Mouse (Mus musculus) CD4-positive, CD25-positive, alpha-beta regulatory T cell, adult 2 months (primary cell): ENCODE data around the gene Fry.
A peak's percentile ranks its signal among the peaks of the same experiment; 100 is the strongest.

Experiments used
- DNase-seq: peaks from one replicate; pipeline ENCODE4 v3.0.0-alpha.2; 2012; ENCODE audit warnings: low read depth, low spot score

The Fry gene

DNA sequence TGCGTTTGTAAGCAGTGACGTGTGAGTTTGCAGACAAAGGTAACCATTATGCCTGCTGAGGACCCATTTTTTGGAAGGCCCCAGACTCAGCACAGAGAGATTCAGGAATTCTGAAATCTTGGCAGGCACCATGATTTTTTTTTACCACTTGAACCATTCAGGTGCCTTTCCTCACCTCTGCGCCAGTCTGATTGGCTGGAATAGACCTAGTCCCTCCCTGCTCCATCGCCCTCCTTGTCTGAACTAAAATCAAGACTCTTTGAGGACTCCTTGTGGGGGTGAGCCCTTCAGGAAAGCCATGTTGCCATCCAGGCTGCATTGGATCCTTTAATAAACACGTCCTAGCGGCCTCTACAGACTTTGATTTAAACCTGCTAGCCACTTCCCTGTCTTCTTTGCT lies 103.4 kb downstream of the Fry start:
- no peak for DNase-seq

DNA sequence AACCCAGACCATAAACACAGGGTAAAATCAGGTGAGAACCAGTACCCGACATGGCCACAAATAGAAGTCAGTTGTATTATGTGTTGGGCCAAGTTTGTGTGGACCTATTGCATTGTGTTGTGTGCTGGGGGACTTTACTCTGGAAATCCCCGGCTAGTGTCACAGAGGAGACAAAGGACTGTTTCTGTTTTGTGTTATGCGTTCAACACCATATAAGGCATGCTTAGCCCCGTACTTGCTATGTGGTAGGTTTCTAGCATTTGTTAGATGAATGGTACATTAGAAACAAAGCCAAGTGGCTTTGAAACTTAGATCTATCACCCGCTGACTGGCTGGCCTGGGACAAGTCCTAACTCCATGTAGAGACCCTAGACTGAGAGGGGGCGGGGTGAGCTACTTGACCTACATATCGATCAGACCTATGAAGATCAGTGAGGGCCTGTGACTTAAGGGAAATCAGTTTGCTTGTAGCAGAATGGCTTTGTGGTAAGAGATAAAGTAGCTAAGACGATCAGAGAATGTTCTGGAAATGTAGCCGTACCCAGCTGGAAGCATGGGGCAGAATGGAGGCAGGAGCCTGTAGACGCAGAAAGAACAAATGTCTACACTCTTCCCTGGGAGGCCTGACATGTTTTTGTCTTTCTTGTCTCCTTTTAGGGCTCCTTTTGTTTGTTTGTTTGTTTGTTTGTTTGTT lies 105.2 kb downstream of the Fry start:
- peak; percentile 80 for DNase-seq

DNA sequence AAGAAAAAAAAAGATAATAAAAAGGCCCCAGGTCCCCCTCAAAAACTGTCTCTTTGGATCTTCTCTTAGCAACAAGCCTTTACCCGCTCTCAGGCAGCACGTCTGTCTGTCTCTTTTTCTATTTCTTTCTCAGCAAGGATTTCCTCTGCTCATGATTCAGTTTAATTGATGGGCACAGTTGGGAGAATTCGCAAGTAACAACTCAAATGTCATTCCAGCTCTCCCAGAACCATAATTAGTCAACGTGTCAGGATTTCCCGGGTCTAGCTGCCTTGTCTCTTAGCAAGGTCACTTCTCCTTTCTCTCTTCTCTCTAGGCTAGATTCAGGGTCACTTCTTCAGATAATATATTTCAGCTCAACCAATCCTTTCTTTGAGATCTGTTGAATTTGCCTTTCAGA lies 110.6 kb downstream of the Fry start:
- no peak for DNase-seq

DNA sequence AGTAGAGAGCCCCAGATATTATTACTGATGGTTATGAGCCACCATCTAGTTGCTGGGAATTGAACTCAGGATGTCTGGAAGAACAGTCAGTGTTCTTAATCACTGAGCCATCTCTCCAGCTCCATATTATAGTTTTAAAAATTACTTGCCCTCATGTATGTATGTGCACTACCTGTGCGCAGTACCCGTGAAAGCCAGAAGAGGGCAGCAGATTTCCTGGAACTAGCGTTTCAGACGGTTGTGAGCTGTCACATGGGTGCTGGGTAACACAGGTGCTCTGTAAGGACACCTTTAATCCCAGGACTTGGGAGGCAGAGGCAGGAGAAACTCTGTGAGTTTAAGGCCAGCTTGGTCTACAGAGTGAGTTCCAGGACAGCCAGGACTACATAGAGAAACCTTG lies 111.3 kb downstream of the Fry start:
- peak; percentile 39 for DNase-seq

DNA sequence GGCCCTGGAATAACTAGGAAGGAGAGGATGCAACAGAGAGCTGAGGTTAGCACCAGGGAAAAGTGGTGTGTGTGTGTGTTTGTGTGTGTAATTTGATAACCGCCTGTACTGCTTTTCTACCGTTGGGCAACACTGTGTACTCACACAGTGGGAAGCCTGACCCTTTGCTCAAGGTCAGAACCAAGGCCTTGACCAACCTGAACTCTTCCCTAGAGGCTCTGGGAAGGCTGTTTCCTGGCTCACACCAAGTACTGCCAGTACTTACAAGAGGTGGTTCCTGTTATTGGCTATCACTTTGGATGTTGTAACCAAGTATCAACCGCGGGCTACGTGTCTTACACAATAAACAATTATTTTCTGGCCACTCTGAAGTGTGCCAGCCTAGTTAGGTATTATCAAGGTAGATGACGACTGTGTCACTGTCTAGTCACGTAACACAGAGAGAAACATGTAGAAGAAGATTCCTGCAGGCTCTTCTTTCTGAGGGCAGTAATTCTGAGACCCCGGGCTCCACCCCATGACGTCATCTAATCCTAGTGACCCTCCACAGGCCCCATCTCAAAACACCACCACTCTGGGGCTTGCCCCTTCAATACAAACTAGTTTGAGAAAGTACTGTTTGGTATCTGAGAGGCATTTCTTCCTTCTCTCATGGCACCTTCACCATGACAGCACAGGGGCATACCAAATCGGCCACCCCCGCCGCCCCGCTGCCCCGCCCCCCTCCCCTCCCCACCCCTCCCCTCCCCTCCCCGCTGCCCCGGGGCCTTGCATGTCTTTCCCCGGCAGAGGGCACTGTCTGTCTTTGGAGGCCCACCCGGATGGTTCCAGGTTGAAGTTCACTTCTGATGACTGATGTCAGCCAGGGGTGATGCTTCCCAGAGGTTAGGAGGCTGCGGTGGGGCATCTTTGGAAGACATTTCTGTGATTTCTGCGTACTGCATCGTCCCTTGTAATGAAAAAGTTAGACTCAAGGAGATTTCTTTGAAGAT lies 114.0 kb downstream of the Fry start:
- peak; percentile 73 for DNase-seq

DNA sequence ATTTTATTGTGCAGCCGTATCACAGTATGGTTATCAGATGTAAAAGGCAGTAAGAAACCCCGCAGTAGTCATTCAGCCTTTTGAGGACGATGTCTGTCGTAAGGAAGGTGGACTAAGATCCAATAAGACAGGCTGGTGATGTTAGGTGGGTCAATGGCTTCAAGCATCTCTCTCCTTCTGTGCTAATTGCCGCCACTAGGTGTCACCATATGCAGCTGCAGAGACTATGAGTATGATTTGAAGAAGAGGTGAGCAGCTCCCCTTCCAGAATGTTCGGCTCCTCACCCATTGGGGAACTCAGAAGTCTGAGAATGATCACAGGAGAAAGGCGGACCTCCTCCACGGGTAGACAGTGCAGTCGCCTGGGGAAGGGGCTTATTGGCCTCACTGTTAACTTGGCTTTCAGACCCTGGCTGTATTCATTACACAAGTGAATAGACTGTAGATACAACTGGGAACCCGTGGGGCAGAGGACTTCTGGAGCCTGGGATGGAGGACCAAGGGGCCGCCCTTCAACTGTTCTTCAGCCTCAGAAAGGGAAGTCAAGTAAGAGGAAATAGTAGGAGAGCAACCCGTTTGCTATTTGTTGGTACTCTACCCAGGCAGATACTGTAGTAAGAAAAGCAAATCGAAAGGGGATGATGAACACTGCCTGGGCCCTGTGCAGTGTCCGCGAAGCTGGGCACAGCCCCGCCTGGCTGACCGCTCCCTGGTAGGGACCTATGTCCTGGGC lies 114.9 kb downstream of the Fry start:
- DNase-seq, result peak; percentile 83

DNA sequence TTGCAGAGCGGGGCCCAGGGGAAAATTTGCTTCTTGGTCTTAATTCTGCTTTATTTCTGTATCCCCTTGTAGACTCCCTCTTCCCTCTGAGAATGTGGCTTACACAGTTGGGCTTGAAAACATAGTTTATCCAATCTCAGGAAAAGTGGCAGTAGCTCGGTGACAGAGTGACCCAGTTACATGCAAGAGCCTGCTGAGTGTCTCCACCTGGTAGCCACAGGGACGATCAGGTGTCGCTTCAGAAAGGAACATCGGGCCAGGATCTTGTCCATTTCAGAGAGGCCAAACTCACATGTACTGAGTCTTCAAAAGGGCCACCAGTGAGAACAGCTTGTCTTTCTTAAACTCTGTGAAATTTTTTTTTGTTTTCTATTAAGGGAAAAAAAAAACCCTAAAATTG lies 117.5 kb downstream of the Fry start:
- DNase-seq, result no peak

DNA sequence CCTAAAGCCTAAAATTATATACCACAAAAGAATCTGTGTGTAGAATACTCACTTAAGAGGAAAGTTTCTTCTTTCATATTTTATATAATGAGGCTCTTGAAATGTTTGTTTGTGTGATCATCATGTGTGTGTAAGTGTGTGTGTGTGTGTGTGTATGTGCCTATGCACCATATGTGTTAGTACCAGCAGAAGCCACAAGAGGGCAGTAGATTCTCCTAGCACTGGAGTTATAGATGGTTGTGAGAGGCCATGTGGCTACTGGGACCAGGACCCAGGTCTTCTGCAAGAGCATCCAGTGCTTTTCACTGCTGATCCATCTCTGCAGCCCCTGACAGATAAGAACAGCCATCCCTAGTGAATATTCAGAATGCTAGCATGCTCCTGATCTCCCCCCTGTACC lies 118.2 kb downstream of the Fry start:
- DNase-seq, result peak; percentile 23

DNA sequence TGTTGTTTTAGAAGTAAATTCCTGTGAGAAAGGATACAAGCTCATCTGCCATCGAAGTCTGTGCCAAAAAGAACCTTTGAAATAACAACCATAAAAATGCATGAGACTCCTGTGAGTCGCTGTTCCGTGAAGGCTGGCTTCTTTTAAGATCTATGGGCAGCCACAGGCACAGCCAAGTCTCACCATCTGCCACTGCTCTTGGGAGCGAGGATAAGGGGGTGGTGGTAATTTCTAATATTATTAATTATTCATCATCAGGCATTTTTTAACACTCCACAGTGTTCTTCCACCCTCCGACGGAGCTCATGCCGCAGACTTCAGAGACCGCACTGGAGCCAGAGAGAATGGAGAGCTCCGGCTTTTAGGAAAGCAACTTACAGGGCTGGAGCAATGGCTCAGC lies 123.2 kb downstream of the Fry start:
- DNase-seq, result no peak

DNA sequence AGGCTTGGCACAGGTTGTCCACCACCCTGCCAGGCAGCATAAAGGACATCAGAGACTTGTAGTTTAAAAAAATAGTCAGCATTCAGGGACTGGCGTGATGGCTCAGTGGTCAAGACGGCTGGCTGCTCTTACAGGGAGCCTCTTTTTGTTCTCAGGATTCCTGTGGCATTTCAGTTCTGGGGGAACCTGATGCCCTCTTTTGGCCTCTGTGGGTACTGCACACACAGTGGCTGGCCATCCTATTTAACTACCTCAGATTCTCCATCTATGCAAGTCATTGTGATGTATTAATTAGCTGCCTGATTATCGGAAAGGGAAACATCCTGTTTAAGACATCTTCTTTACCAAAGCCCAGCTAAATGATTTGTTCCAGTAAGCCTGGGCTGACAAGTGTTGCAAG lies 128.3 kb downstream of the Fry start:
- peak; percentile 41 for DNase-seq

DNA sequence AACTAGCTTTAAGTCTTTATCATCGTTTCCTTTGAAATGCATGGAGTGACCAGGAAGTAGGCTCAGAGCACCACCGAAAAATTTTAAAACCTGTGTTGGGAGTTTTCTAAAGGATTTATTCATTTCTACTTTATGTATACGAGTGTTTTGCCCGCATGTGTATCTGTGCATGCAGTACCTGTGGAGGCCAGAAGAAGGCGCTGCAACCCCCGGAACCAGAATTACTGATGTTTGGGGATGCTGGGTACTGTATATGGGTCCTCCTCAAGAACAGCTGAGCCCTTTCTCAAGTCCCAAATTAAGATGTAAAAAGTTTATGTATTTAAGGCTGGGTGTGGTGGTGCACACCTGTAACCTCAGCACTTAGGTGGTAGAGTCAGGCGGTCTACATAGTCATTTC lies 139.3 kb downstream of the Fry start:
- DNase-seq, result peak; percentile 43

DNA sequence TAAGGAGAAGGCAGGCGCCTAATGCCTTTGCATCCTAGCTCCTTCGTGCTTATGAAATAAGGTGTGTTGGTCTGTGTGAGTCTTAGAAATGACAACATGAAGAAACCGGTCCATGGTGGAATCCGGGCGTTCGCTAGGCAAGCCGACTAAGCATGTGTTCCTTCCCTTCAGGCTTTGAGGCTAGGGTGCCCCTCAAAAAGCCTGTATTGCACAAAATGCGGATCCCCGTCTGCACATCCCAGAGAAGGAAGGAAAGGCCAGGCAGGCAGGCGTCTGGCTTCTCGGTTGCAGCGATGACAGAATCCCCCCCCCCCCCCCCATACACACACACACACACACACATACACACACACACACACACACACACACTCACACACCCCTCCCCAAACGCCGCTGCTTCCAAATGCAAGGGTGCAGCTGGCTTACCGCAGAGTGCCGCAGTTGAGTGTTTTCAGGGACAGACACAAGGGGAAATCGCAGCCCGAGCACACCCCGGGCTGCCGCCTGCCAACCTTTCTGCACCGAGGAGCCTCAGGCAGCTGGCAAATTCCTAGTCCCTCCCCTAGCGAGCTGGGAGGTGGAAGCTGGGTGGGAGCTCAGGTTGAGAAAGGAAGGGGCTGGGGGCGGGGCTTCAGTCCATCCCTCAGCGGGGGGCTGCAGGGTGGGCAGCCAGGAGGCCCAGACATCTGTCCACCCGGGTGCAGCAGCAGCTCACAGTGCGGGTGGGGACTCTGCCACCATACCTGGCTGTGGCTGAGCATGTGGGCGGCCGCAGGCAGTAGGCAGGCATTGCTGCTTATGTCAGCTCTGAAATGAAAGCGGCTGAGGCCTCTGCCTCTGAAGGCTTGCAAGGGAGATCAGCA lies 141.0 kb downstream of the Fry start:
- DNase-seq, result peak; percentile 69

DNA sequence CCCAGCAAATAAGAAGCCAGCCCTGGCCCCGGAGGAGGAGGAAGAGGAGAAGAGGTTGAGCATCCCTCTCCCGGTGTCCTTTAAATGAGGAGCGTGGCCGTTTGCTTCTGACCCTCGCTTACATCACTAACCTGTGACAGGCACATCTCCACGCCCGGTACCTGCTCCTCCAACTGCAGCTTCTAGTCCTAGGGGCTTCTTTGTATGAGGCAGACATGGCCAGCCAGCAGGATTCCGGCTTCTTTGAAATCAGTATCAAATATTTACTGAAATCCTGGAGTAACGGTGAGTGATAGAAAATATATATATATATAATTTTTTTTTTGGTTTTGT lies 141.6 kb downstream of the Fry start:
- no peak for DNase-seq

DNA sequence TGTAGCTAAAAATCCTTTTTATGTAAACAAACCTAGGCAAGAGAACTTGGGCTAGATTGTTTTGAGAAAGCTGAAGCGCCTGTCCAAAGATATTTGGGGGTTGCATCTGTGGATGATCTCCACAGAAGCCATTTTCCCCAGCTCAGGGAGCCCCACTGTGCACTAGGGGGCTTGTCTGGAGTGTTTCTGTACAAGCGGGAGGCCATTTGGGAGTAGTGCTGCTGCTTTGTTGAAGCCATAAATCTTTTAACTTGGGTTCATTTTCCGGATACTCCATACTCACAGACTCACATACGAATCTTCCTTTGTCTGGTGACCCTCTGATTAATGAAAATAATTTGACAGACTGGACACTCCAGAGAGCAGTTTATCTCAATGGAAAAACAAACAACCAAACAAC lies 142.9 kb downstream of the Fry start:
- no peak for DNase-seq

DNA sequence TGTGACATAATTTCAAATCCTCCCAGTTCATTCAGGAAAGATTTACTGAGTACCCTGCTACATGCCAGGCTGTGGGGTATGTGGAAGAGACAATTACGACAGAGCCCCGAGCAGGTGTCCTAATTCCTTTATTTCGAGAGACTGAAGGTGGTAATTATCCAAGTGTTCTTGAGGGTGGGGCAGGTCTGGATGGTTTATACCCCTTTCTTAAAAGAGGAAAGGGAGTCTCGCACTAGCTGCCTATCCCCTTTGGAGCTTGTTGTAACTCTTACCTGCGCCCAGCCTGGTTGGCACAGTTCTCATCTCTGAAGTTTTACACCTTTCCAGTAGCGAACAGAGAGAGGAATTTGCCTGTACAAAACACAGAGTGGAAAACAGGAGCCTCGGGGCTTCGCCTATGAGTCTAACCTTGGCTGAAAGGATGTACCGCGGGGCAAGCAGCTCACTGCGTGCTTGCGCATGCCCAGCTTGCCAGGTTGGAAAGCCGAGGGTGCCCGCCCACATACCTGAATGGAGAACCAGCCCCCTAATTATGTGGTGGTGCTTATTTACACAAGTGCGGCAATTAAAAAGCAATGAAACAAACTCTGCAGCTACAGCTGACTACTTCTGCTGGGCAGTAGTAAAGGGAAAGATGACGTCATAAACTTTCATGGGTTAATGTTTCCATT lies 143.7 kb downstream of the Fry start:
- peak; percentile 50 for DNase-seq

DNA sequence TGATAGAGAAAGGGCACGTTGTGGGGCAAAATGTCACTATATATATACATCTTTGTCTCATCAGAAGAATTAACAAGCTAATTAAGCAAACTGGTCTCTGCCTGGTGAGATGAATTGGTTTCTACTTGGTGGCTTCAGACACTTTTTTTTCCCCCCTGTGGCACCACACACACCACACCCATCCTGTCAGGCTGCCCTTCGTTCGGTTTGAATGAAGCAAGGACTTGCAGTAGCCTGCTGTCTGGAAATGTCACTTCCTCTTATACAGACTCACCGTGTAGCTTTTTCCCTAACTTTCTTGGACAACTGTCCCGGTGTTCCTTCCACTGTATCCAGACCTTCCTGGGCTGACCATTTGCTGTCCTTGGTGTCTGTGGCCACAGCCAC lies 144.3 kb downstream of the Fry start:
- no peak for DNase-seq

DNA sequence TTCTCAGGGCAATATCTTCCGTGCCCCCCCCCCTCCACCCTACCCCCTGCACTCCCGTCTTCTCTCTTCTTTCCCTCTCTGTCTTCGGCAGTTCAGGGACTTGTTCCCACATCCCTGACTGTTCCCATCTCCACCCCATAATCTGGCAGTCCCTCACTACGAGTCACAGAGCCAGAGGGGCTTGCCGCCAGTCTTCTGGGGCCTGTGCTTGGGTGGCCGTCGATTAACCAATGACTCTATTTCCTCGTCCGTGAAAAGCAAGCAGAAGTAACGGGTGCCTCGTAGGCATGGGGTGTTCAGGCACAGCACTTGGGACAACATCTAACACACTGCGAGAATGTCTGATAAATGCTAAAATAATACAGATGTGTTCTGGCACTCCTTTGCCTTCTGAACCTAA lies 144.7 kb downstream of the Fry start:
- DNase-seq, result no peak

DNA sequence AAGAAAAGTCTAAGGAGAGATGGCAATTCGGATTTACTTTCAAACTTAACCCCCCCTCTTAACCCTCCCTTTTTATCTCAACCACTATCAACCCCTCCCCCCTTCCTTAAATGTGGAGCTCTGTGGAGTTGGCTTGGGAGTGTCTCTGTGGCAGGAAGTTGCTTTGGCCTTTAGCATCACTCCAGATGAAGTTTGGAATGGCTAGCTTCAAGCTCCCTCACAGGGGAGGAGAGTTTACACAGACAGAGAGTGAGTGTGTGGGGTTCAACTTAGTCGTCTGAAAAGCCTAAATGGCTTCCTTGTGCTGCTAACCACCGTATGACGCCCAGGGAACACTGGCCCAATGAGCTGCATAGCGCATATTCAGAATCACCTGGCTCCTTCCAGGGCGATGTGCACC lies 145.2 kb downstream of the Fry start:
- no peak for DNase-seq

DNA sequence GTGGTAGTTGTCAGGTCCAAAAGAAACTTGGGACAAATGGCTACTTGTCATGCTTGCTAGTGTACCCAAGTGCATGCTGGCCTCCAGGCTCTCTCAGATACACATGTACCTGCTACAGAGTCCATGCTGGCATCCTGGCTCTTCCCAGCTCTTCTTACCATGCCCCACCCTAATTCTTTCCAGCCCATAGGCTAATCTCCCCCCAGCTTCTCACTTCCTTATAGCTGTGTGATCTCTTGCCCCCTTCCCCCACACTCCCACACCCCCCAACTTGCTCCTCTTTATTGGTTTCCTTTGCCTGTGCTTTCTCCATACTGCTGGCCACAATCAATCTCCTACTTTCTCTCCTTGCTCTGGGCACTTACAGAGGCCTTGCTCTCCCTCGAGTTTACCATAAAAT lies 146.6 kb downstream of the Fry start:
- DNase-seq, result no peak

DNA sequence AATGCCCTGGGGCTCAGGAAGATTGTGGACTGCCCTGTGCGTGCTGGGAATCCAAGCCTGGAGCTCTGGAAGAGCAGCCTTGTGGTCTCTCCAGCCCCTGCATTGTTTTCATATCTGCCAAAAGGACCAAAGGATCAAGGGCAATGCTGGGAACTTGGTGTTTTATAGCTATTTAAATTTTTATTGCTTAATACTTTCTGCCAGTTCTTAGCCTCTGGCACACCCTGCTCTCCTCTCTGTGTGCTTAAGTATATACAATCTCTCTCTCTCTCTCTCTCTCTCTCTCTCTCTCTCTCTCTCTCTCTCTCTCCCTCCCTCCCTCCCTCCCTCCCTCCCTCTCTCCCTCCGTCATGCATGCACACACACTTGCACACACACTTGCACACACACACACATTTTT lies 147.5 kb downstream of the Fry start:
- no peak for DNase-seq

DNA sequence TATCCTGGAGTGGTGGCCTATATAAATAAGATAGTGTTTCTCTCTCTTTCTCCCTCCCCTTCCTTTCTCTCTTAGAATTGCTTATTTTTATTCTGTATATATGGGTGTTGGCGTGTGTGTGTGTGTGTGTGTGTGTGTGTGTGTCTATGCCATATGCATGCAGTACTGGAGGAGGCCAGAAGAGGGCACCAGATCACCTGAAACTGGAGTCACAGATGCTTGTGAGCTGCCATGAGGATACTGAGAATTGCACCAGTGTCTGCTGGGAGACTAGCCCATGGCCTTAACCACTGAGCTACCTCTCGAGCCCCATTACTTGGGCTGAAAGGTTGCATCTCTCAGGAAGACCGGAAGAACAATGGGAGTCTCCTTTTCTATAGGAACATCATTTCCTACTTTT lies 149.8 kb downstream of the Fry start:
- peak; percentile 37 for DNase-seq
